Mouse (Mus musculus): ENCODE results near the gene Fxyd6.

Gene Fxyd6

GRCm38 (mm10) chr9:45376427-45376826 lies 6.4 kb downstream of the Fxyd6 start:
- no peak for DNase-seq (ENCODE audit: low spot score in 2 of 2)

DNA sequence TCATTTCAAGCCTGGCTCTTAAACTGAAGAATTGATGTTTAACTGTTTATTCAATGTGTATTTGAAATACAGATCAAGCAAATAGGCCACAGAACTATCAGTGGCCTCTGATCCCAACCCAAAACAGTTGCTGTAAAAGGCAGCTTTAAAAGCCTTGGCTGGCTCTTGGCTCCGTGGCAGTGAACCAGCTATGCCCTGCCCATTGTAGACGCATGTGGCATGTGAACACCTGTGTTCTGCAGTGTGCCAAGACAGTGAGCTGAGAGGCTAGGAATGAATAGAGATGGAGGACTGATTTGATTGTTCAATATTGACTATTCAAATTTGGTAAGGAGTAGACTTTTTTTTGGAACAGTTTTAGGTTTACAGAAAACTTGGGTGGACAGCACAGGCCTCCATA lies 6.9 kb downstream of the Fxyd6 start:
- no peak for DNase-seq (ENCODE audit: low spot score in 2 of 2)

GRCm38 (mm10) chr9:45380411-45381251 lies 10.6 kb downstream of the Fxyd6 start:
- DNase-seq (ENCODE audit: low spot score in 2 of 2) = no peak

DNA sequence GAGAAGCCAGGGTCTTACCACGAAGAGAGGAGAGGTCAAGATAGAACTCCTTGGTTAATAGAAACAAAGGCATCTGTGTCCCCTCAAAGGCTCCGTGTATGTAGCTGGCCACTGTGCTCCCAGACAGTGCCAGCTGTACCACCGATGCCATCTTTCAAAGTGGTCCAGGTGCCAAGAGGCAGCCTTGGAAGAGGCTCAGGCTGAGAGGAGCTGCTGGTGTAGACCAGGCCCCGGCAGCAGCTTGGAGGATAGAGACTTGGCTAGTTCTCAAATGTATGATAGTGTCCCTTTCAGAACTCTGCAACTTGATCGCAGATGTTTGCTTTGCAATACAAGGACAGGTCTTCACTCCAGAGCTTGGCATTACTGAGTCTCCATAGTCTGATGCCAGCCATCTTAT lies 12.4 kb downstream of the Fxyd6 start:
- no peak for DNase-seq (ENCODE audit: low spot score in 2 of 2)

- no peak for DNase-seq (ENCODE audit: low spot score in 2 of 2)
Measured at GRCm38 (mm10) chr9:45382834-45383233, 12.8 kb downstream of the Fxyd6 start.

GRCm38 (mm10) chr9:45383883-45384282 lies 13.9 kb downstream of the Fxyd6 start:
- DNase-seq (ENCODE audit: low spot score in 2 of 2) = no peak

DNA sequence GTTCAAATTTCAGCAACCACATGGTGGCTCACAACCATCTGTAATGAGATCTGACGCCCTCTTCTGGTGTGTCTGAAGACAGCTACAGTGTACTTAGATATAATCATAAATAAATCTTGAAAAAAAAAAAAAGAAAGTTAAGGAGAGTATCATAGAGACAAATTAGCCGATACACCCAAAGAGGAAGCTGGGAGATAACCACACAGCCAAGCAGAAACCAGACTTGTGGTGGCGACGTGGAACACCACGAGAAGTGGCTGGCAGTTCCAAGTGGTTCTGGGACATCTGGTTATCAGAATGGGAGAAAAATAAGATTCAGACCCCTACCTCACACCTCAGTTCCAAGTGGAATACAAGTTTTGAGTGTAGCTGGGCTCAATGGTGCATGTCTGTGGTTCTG lies 16.7 kb downstream of the Fxyd6 start:
- no peak for DNase-seq (ENCODE audit: low spot score in 2 of 2)

DNA sequence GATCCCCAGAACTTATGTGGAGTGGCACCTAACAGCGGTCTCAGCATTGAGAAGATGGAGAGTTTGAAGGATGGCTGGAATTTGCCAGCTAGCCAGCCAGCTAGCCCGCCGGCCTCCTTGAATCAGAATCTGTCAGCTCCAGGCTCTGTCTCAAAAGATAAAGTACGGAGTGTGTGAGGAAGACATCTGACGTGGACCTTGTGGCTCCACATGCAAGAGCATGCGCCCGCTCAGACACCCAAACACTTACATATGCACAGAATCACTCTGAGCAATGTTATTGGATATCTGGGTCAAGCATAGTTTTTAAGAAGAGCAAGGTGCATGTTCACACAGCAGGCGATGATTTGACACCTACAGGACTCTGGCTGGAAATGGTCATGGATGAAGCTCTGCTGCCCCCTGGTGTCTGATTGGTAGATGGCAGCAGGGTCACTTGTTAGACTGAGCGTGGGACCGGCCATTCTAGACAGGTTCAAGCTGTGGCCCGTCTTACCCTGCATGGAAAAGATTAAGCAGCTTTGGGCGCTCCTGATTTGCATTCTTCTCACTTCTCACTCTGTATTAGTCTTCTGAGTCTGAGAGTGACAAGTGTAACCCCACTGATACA lies 18.5 kb downstream of the Fxyd6 start:
- peak; percentile 45 to 94 for DNase-seq (ENCODE audit: low spot score in 2 of 2)

- DNase-seq (ENCODE audit: low spot score in 2 of 2) = no peak
Measured at GRCm38 (mm10) chr9:45389596-45389995, 19.6 kb downstream of the Fxyd6 start.

GRCm38 (mm10) chr9:45391299-45391698 lies 21.3 kb downstream of the Fxyd6 start:
- no peak for DNase-seq (ENCODE audit: low spot score in 2 of 2)

DNA sequence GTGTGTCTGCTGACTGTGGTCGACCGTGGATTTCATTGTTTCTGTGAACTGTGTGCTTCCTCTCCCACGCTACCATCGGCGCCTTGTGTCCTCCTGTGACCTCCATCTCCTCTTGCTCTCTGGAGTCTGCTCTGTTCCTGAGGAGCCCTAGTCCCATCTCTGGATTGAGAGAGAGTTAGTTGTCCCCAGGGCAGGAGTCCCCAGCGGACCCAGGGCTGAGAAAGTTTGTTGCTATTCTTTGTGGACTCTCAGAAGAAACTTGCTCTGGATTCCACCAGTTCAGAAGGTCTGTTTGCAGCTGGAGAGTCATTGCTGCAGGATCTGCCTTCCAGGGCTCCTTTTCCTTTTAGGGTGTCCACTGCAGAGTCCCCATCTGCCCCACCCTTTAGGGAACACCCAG lies 25.2 kb downstream of the Fxyd6 start:
- DNase-seq (ENCODE audit: low spot score in 2 of 2) = no peak

DNA sequence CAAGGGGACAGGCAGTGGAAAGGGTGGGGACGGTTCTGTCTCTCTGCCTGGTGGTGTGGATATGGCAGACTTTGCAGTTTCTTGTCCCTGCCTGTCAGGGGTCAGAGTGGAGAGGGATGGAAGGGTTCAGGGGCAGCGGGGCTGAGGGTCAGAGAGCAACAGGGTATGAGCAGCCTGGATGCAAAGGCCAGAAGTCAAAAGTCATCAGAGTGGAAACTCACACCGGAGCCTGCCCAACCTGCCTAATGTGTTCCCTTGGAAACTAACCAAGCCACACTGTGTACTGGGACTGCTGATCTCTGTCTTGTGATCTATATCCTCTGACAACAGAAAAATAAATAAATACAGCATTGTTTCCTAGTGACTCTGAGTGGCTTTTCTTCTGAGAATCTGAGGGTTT lies 25.8 kb downstream of the Fxyd6 start:
- no peak for DNase-seq (ENCODE audit: low spot score in 2 of 2)

DNA sequence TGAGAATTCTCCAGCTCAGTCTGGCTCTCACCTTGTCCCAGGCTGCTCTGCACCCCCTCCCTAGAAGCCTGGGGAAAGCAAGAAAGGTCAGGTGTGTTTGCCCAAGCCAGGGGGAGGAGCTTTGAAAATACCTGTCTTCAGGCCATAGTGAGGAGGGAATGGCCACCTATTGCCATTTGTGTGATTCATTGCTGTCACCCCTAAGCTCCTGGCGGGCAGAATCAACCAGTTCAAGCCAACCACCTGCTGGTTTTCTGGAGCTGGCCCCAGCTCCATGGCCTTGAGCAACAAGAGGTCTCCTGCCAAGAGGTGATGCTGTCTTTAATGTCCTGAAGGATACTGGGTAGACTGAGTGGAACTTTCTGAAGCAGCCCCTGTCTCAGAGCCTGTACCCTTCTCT lies 28.4 kb downstream of the Fxyd6 start:
- DNase-seq (ENCODE audit: low spot score in 2 of 2) = no peak

GRCm38 (mm10) chr9:45399434-45399833 lies 29.4 kb downstream of the Fxyd6 start, which contains the start of gene Fxyd2:
Fxyd2 (plus strand) TSS chr9:45399669.
- DNase-seq (ENCODE audit: low spot score in 2 of 2) = no peak

- DNase-seq (ENCODE audit: low spot score in 2 of 2) = no peak
Measured at GRCm38 (mm10) chr9:45401851-45402250, 31.9 kb downstream of the Fxyd6 start.

DNA sequence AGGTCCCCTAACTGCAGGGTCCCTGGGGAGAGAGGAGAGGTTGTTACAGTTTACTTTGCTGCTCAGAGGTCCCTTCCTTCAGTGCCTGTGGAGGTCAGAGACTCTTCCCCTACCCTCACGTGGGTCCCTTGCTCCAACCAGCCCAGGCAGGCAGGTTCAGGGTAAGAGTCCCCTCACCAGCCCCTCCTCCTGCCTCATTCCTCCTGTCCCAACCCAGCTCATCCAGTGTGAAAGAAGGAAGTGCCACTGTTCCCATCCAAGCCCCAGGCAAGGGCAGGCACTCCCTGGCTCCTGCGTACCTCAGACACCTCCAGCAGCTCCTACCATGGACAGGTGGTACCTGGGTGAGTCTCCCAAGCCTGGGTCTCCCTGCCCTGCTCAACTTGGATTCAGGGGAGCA lies 33.0 kb downstream of the Fxyd6 start:
- DNase-seq (ENCODE audit: low spot score in 2 of 2) = no peak

GRCm38 (mm10) chr9:45405694-45406093 lies 35.7 kb downstream of the Fxyd6 start:
- DNase-seq (ENCODE audit: low spot score in 2 of 2) = no peak

GRCm38 (mm10) chr9:45406808-45407207 lies 36.8 kb downstream of the Fxyd6 start:
- DNase-seq (ENCODE audit: low spot score in 2 of 2) = no peak

DNA sequence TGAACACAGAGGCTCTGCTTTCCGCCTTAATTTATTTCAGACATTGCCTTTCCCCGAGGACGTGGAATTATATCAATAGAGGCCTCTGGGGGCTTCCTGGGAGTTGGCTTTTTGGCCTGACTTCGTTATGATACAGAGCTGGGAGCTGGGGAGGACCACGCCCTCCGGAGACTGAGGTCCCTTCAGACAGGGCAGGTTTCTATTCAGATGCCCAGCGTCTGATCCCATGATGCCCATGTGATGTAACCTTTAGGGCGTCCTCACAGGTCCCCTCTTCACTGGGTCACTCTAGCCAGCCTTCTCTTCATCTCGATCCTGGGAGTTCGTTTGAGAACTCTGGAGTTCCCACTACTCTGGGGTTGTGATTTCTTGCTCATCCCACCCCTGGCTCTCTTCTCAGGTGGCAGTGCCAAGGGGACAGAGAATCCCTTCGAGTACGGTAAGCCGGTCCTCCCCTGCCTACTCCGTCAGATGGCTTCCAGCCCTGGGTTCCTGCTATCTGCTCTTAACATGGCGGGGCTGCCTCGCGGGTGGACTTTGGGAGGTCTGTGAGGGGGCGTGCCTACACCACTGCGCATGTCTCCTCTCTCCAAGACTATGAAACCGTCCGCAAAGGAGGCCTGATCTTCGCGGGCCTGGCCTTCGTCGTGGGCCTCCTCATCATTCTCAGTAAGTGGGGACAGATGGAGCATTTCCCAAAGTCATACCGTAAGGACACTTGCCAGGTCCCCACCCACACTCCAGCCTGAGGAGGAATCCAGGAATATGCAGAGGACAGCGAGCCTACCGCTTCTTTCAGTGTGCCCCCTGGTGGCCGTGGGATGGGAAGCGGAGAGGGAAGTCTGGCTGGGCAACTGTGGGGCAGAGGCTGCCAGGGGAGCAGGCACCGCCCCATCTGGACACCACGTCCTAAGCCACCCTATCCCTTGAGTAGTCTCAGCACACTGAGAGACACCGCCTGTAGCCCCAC lies 38.0 kb downstream of the Fxyd6 start:
- DNase-seq (ENCODE audit: low spot score in 2 of 2) = peak in 1 of 2 experiments; percentile 85

DNA sequence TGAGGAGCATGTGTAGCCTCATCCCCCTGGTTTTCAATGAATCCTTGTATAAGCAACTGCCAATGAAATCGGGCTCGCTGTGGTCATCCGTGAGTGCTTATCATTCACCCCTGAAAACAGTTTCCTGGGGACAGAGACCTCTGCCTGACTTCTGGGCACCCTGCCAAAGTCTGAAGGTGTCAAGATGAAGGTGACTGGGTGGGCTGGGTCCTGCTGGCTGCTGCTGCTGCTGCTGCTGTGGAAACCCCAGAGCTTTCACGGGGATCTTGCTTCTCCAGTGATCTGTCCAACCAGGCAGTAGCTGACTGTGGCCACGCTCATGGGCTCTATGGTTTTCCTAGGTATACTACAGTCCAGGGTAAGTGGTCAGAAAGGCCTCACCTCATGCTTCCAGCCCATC lies 40.2 kb downstream of the Fxyd6 start:
- no peak for DNase-seq (ENCODE audit: low spot score in 2 of 2)

- DNase-seq (ENCODE audit: low spot score in 2 of 2) = no peak
Measured at GRCm38 (mm10) chr9:45410614-45411013, 40.6 kb downstream of the Fxyd6 start.

GRCm38 (mm10) chr9:45411111-45411510 lies 41.1 kb downstream of the Fxyd6 start:
- DNase-seq (ENCODE audit: low spot score in 2 of 2) = no peak
